Mouse (Mus musculus) megakaryocyte, embryonic 14.5 days (primary cell): ENCODE results near the gene Gm20388. TPM values are rescaled to one million over a fixed set of nuclear protein-coding genes. Genes with fewer than 3 reads are reported as not detected.
A peak's percentile ranks its signal among the peaks of the same experiment; 100 is the strongest.

Experiments used
- H3K27me3 ChIP-seq: replicated peaks from 2 replicates; pipeline ENCODE3; 2012; ENCODE audit warnings: inconsistent platforms
- H3K36me3 ChIP-seq: replicated peaks from 2 replicates; pipeline ENCODE3; 2012; ENCODE audit warnings: low read length, inconsistent platforms, mixed read lengths
- H3K4me1 ChIP-seq: 2 replicates; pipeline ENCODE4 v1.6.1; 2012; ENCODE audit warnings: inconsistent platforms
- H3K4me3 ChIP-seq: replicated peaks from 2 replicates; pipeline ENCODE3; 2012; ENCODE audit warnings: moderate library complexity, mild to moderate bottlenecking, inconsistent platforms
- H3K9me3 ChIP-seq: 2 replicates; pipeline ENCODE4 v1.6.1; 2012; ENCODE audit warnings: inconsistent platforms
- FLI1 ChIP-seq: IDR thresholded peaks from 2 replicates; pipeline ENCODE4 v1.6.1; 2012; ENCODE audit warnings: low read length, inconsistent platforms, mixed read lengths
- GATA1 ChIP-seq: IDR thresholded peaks from 3 replicates; pipeline ENCODE4 v1.6.1; 2012; ENCODE audit warnings: mixed read lengths, low read length, inconsistent platforms, borderline replicate concordance
- polyA plus RNA-seq: library from polyadenylated mRNA; stranded (reverse); fragments of >175 nt; gene quantifications from 2 replicates; pipeline ENCODE4 v1.2.3, GENCODE M21; 2012; ENCODE audit warnings: low replicate concordance; ENCODE audit not compliant: insufficient read depth

The Gm20388 gene
- polyA plus RNA-seq, 1 experiment = 111 TPM

DNA sequence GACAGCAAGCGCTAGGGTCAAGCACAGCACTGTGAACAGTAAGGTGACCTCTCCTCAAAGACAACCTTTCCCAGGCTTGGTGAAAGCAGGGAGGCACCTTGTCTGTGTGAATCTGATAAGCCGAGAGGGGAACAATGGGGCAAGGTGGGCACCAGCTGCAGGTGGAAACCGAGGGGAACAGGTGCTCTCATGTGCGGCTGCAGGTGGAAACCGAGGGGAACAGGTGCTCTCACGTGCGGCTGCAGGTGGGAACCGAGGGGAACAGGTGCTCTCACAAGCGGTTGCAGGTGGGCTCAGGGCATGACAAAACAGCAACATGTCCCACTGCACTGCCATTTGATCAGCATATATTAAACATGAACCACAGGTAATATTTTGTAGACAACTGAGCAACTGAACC, 1986.6 kb downstream of the Gm20388 start:
- Histone ChIP-seq H3K27me3 (no peaks in the 10 kb centered on the region), H3K4me1 (peaks cover 99% of the 10 kb centered on the region), H3K36me3 (peaks cover 72% of the 10 kb centered on the region), H3K9me3 (no peaks in the 10 kb centered on the region), H3K4me3 (peak overlapping the region; percentile 89)
- TF ChIP-seq GATA1 (no peak), FLI1 (no peak)

DNA sequence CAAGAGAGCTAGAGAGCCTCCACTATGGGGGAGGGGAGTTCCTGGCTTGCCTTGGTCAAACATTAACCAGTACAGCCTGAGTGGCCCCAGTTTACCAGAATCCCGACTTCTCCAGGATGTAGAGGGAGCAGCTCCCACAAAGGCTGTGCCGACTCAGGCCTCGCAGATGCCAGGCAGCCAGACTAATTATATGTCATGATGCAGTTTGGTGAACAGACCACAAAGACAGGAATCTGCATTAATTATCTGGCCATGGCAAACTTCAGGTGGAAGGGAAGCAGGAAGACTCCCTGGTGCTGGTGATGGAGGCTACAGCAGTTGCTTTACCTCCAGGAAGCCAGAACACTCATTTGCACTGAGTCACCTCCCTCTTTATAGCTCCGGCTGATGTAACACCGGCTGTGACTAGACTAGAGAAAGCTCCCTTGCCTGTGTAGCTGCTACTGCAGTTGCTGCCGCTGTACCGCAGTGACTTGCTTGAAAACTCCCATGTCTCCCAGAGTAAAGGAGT, 1987.3 kb downstream of the Gm20388 start:
- peaks cover 99% of the 10 kb centered on the region for H3K4me1 ChIP-seq
- H3K4me3 ChIP-seq = peak overlapping the region; percentile 89
- TF ChIP-seq FLI1 = no peak
- TF ChIP-seq GATA1 = no peak
- peaks cover 71% of the 10 kb centered on the region for H3K36me3 ChIP-seq
- H3K9me3 ChIP-seq = no peaks in the 10 kb centered on the region
- no peaks in the 10 kb centered on the region for H3K27me3 ChIP-seq

DNA sequence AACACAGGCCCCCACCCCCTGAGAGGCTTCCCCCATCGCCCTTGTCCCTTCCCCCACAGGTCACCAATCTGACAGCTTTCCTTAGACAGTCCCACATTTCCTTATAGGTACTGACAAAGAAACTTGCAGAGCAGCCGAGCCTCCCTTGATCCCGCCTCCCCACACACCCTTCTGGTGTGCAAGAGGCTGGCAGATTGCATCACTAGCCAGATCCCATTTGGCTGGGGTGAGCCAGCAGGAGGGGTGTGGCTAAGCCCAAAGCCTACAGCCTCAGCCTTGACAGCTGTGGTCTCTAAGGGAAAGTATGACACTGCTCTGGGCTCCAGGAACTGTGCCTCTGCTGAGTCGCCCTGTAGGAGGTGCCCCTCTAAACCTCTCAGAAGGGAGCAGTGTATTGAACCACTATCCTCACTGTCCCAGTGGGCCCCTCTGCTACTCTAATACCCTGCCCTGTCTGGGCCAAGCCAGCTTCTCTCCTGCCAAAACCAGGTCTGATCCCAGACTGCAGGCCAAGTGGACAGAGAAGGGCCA, 1987.8 kb downstream of the Gm20388 start:
- Histone ChIP-seq H3K9me3 (no peaks in the 10 kb centered on the region), H3K4me1 (peaks cover 99% of the 10 kb centered on the region), H3K4me3 (peak overlapping the region; percentile 89), H3K27me3 (no peaks in the 10 kb centered on the region), H3K36me3 (peaks cover 70% of the 10 kb centered on the region)
- no peak for TF ChIP-seq GATA1
- no peak for TF ChIP-seq FLI1

DNA sequence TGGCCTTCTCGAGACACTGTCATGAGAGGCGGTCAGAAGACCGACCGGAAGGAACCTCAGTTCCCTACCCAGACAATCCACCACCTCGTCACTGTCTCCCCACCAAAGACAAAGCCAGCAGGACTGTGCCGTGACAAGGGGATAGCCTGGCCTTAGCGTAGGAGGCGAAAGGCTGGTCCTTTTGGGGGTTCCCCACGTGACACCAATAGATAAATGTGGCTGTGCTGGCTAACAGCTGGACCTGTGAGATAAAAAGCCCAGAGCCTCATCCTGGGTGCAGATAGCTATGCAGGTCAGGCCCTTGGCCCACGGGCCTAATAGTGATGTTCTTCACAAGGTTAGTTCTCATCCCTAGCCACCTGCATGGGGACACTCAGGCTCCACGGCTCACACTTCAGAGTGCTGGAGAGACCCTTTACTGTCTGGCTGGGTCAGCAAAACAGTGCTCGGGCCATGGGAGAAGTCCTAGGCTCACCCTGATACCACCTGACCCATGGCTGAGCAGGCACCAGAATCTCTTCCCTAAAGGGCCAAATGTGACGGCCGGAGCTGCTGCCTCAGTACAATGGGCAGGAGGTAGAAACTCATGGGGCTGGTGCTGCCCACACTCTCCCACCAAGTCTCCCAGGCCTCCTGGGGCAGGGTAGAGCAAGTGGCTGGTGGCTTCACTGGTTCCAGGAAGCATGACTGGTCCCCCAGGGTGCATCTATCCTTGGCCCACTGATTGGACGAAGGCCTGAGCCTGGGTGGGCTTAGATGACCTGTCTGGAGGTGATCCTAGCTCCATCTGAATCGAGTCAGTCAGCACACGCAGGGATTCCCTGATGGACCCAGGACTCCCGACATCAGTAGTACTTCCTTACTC, 1988.8 kb downstream of the Gm20388 start:
- H3K4me3 ChIP-seq = peak overlapping the region; percentile 89
- no peaks in the 10 kb centered on the region for H3K9me3 ChIP-seq
- H3K4me1 ChIP-seq = peaks cover 99% of the 10 kb centered on the region
- H3K27me3 ChIP-seq = no peaks in the 10 kb centered on the region
- no peak for TF ChIP-seq FLI1
- no peak; the same call in 2 of the 3 replicates for TF ChIP-seq GATA1
- H3K36me3 ChIP-seq = peaks cover 70% of the 10 kb centered on the region

DNA sequence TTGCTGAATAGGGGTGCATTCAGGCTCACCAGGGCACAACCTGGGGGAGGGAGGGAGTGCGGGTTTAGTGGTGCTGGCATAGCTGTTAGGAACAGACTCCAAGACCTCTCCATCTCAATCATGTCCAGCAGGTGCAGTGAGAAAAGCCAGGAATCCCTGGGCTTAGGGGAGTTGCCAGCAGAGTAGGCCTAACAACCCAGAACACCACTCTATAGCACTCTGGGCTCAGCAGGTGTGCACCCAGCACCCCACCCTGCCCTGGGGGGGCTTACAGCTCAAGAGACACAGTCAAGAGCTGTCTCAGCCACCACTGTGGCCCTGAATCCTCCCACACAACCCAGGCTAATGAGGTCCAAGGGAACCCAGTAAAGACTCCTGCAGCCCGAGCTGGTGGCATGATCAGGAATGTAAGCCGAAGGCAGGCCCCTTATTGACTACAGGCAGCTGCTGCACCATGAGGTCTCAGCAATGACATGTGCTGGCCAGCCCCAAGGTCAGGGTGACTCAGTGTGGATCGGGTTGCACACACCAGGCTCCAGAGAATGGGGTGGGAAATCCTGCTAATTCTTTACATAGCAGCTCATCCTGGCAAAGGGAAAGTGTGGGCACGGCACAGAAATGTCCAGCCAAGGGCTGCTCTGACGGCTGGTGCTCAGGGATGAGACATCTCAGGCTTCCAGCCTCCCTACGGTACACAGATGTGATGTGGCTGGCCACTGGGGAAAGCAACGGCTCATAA, 1991.0 kb downstream of the Gm20388 start:
- Histone ChIP-seq H3K36me3 (peaks cover 56% of the 10 kb centered on the region), H3K27me3 (no peaks in the 10 kb centered on the region), H3K9me3 (no peaks in the 10 kb centered on the region), H3K4me1 (peaks cover 97% of the 10 kb centered on the region), H3K4me3 (peak overlapping the region; percentile 77)
- TF ChIP-seq FLI1 (no peak), GATA1 (no peak)

DNA sequence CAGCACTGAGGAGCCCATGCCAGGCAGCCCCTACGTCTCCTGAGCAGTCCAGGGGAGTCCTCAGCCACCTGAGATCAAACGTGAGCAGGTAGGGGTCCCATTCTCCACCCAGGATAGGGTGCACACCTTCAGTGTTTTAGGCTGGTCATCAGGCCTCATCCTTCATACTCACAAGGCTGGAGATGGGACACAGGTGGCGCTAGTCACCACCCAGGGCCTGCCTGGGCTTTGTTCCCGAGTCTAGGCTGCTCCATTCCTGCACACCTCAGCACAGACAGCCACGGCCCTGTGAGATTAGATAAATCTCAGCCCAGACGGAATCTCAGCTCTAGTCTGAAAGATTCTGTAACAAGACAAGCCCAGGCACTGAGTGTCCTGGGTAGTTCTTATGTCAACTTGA, 1993.3 kb downstream of the Gm20388 start:
- peaks cover 47% of the 10 kb centered on the region for H3K36me3 ChIP-seq
- H3K4me1 ChIP-seq = peaks cover 94% of the 10 kb centered on the region
- no peak for TF ChIP-seq FLI1
- no peak for TF ChIP-seq GATA1
- H3K4me3 ChIP-seq = peak overlapping the region; percentile 83
- no peaks in the 10 kb centered on the region for H3K27me3 ChIP-seq
- H3K9me3 ChIP-seq = no peaks in the 10 kb centered on the region

DNA sequence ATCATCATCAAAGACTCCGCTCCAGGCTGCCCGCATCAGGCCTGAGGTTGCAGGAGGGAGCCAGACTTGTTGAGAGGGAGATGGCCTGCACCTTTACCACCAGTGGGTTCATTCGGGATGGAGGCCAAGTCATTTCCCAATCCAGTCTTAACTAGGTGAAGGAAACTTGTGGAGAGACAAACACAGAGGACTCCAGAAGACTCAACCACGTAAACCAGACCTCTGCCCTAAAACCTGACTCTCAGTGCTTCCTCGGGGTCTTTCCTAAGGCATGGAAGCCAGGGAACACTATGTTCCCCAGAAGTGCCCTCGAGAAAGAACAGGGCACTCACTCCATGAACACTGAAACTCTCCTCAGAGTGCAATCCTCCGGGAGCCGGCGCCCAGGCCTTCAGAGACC, 1994.4 kb downstream of the Gm20388 start:
- Histone ChIP-seq H3K9me3 (no peaks in the 10 kb centered on the region), H3K36me3 (peaks cover 47% of the 10 kb centered on the region), H3K4me3 (peak overlapping the region; percentile 83), H3K4me1 (peaks cover 94% of the 10 kb centered on the region), H3K27me3 (no peaks in the 10 kb centered on the region)
- TF ChIP-seq GATA1 (no peak), FLI1 (no peak)

DNA sequence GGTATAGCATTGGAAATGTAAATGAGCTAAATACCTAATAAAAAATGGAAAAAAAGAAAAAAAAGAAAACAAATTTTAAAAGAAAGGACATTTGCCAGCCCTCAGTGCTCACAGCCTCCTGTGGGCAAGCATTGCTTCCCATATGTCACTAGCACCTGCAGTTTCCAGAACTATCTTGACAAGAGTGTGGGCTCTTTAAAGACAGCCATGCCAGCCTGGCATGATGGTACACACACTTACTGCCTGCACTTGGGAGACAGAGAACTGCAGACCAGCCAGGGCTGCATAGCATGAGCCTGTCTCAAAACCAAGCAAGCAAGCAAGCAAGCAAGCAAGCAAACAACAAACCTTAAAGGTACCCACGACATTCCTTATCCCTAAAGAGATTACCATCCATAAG, 1994.8 kb downstream of the Gm20388 start:
- Histone ChIP-seq H3K9me3 (no peaks in the 10 kb centered on the region), H3K27me3 (no peaks in the 10 kb centered on the region), H3K4me1 (peaks cover 94% of the 10 kb centered on the region), H3K36me3 (peaks cover 44% of the 10 kb centered on the region), H3K4me3 (peak overlapping the region; percentile 100)
- TF ChIP-seq FLI1 (no peak), GATA1 (no peak)

DNA sequence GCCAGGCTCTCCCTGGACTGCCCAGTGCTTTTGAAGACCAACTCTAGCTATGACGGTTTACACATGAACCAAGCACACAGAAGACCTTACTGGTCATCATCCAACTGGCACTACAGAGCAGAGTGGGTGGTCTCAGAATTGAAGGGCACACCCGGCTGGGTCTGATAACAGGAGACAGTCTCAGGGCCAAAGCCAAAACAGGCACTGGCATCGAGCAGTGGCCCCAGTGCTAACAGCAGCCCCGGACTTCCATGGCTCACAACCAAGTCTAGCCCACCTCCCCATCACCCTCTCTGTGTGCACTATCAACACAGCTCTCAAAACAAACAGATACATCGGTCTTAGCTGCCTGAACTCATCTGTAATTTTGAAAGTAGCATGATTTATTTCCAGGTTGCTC, 1995.2 kb downstream of the Gm20388 start:
- peak overlapping the region; percentile 100 for H3K4me3 ChIP-seq
- TF ChIP-seq GATA1 (no peak), FLI1 (no peak)
- H3K9me3 ChIP-seq = no peaks in the 10 kb centered on the region
- H3K36me3 ChIP-seq = peaks cover 41% of the 10 kb centered on the region
- H3K27me3 ChIP-seq = no peaks in the 10 kb centered on the region
- H3K4me1 ChIP-seq = peaks cover 94% of the 10 kb centered on the region
